Mouse (Mus musculus) C2C12 (cell line): Measurements from ENCODE around the gene Ccdc43. TPM values are rescaled to one million over a fixed set of nuclear protein-coding genes. Genes with fewer than 3 reads are reported as not detected.

ENCODE experiments used
- H3K27me3 ChIP-seq: one replicate; pipeline ENCODE4 v1.6.1; 2011; ENCODE audit not compliant: control insufficient read depth, insufficient read depth, insufficient read length
- H3K36me3 ChIP-seq: one replicate; pipeline ENCODE4 v1.6.1; 2011; ENCODE audit not compliant: control insufficient read depth, insufficient read depth
- H3K4me3 ChIP-seq: one replicate; pipeline ENCODE4 v1.5.1; 2011; ENCODE audit warnings: mild to moderate bottlenecking, control low read depth; ENCODE audit not compliant: poor library complexity, insufficient read depth, severe bottlenecking
- H3K79me2 ChIP-seq: one replicate; pipeline ENCODE4 v1.6.1; 2011; ENCODE audit not compliant: control insufficient read depth, insufficient read depth
- H3K79me3 ChIP-seq: one replicate; pipeline ENCODE4 v1.6.1; 2011; ENCODE audit warnings: low read depth, control low read depth
- H3ac ChIP-seq: one replicate; pipeline ENCODE3; 2011; ENCODE audit warnings: low read depth; ENCODE audit not compliant: control insufficient read depth, insufficient read length
- CEBPB ChIP-seq: IDR thresholded peaks from one replicate; pipeline ENCODE4 v1.6.1; 2011; ENCODE audit warnings: low read depth, mild to moderate bottlenecking, control low read depth, moderate library complexity
- CTCF ChIP-seq: IDR thresholded peaks from one replicate; pipeline ENCODE4 v1.5.1; 2011; ENCODE audit not compliant: control insufficient read depth, insufficient read depth, insufficient read length
- FOSL1 ChIP-seq: IDR thresholded peaks from one replicate; pipeline ENCODE4 v1.8.0; 2011; ENCODE audit warnings: mild to moderate bottlenecking, low read length; ENCODE audit not compliant: poor library complexity, insufficient read depth, severe bottlenecking
- MAX ChIP-seq: IDR thresholded peaks from one replicate; pipeline ENCODE4 v1.6.1; 2011; ENCODE audit warnings: mild to moderate bottlenecking, control low read depth
- MYOD1 ChIP-seq: IDR thresholded peaks from one replicate; pipeline ENCODE4 v1.6.1; 2011; ENCODE audit warnings: low read depth; ENCODE audit not compliant: control insufficient read depth, insufficient read length
- MYOG ChIP-seq: IDR thresholded peaks from one replicate; pipeline ENCODE4 v1.6.1; 2011; ENCODE audit not compliant: control insufficient read depth, insufficient read length; ENCODE audit errors: extremely low read depth
- USF1 ChIP-seq: IDR thresholded peaks from one replicate; pipeline ENCODE4 v1.6.1; 2011; ENCODE audit warnings: low read depth, mild to moderate bottlenecking, control low read depth, moderate library complexity
- polyA plus RNA-seq: library from polyadenylated mRNA; unstranded; fragments of >200 nt; fragmentation: generic; extraction: Trizol; gene quantifications from one replicate; pipeline ENCODE4 v1.2.1, GENCODE M21; 2012; ENCODE audit warnings: missing spikeins

Ccdc43 gene
- polyA plus RNA-seq, 1 experiment: 18.6 TPM

GRCm38 (mm10) chr11:102740634-102741033 lies 43.1 kb upstream of the Ccdc43 start:
- H3K36me3 ChIP-seq: no peaks in the 10 kb centered on the region
- peaks cover 9% of the 10 kb centered on the region for H3K27me3 ChIP-seq
- TF ChIP-seq CTCF (no peak), MAX (no peak), USF1 (no peak), CEBPB (no peak), MYOD1 (no peak), FOSL1 (no peak), MYOG (no peak)
- no peak overlapping the region for H3ac ChIP-seq
- H3K4me3 ChIP-seq: no peak overlapping the region
- no peaks in the 10 kb centered on the region for H3K79me3 ChIP-seq
- H3K79me2 ChIP-seq: no peaks in the 10 kb centered on the region

- Histone ChIP-seq H3K4me3 (no peak overlapping the region), H3K36me3 (no peaks in the 10 kb centered on the region), H3K79me2 (no peaks in the 10 kb centered on the region), H3K79me3 (no peaks in the 10 kb centered on the region), H3K27me3 (peaks cover 9% of the 10 kb centered on the region), H3ac (no peak overlapping the region)
- TF ChIP-seq CTCF (peak; percentile 15), FOSL1 (no peak)
Measured at GRCm38 (mm10) chr11:102739278-102739966, 41.8 kb upstream of the Ccdc43 start.

- TF ChIP-seq MYOD1 (no peak), FOSL1 (no peak), CEBPB (no peak), CTCF (no peak), MAX (no peak), MYOG (no peak), USF1 (no peak)
- Histone ChIP-seq H3ac (no peak overlapping the region), H3K4me3 (no peak overlapping the region), H3K79me3 (no peaks in the 10 kb centered on the region), H3K36me3 (no peaks in the 10 kb centered on the region), H3K79me2 (no peaks in the 10 kb centered on the region), H3K27me3 (peaks cover 4% of the 10 kb centered on the region)
Measured at GRCm38 (mm10) chr11:102738046-102738445, 40.5 kb upstream of the Ccdc43 start.

- Histone ChIP-seq H3ac (no peak overlapping the region), H3K79me3 (no peaks in the 10 kb centered on the region), H3K36me3 (no peaks in the 10 kb centered on the region), H3K4me3 (no peak overlapping the region), H3K79me2 (no peaks in the 10 kb centered on the region), H3K27me3 (no peaks in the 10 kb centered on the region)
- TF ChIP-seq CEBPB (no peak), USF1 (no peak), FOSL1 (no peak), CTCF (no peak), MAX (no peak), MYOD1 (no peak), MYOG (no peak)
Measured at GRCm38 (mm10) chr11:102734961-102735360, 37.4 kb upstream of the Ccdc43 start.

GRCm38 (mm10) chr11:102733146-102733545 lies 35.6 kb upstream of the Ccdc43 start:
- no peaks in the 10 kb centered on the region for H3K36me3 ChIP-seq
- no peak overlapping the region for H3K4me3 ChIP-seq
- H3K27me3 ChIP-seq: no peaks in the 10 kb centered on the region
- no peaks in the 10 kb centered on the region for H3K79me3 ChIP-seq
- TF ChIP-seq CEBPB (no peak), MYOG (no peak), FOSL1 (no peak), MAX (no peak), USF1 (no peak), MYOD1 (no peak), CTCF (no peak)
- H3K79me2 ChIP-seq: no peaks in the 10 kb centered on the region
- H3ac ChIP-seq: no peak overlapping the region

GRCm38 (mm10) chr11:102731366-102731765 lies 33.8 kb upstream of the Ccdc43 start:
- Histone ChIP-seq H3K27me3 (no peaks in the 10 kb centered on the region), H3K79me2 (no peaks in the 10 kb centered on the region), H3K4me3 (no peak overlapping the region), H3K79me3 (no peaks in the 10 kb centered on the region), H3K36me3 (no peaks in the 10 kb centered on the region), H3ac (no peak overlapping the region)
- no peak for TF ChIP-seq CEBPB
- TF ChIP-seq MAX: no peak
- TF ChIP-seq CTCF: no peak
- TF ChIP-seq MYOG: no peak
- TF ChIP-seq MYOD1: no peak
- TF ChIP-seq USF1: no peak
- TF ChIP-seq FOSL1: no peak
